Mouse (Mus musculus) liver, postnatal 0 days (tissue): ENCODE data around the gene Ppp1r15b. TPM values are rescaled to one million over a fixed set of nuclear protein-coding genes. Genes with fewer than 3 reads are reported as not detected.

Experiments used
- ATAC-seq: fragments of 200-750 bp; cut with Nextera tagmentation; 2 replicates; pipeline ENCODE4 v1.8.0; 2017; ENCODE audit warnings: mild to moderate bottlenecking, moderate library complexity
- DNase-seq: peaks from one replicate; pipeline ENCODE4 v3.0.0-alpha.2; 2016
- H3K27ac ChIP-seq: fragments of 300-500 bp; sonication (generic); 2 replicates; pipeline ENCODE4 v1.5.1; 2014; ENCODE audit warnings: antibody characterized with exemption, moderate library complexity, mild to moderate bottlenecking, low read depth
- H3K27me3 ChIP-seq: fragments of 300-500 bp; sonication (generic); 2 replicates; pipeline ENCODE4 v1.6.1; 2014; ENCODE audit warnings: low read length, control low read depth, mixed read lengths; ENCODE audit not compliant: insufficient read depth
- H3K36me3 ChIP-seq: fragments of 300-500 bp; sonication (generic); replicated peaks from 2 replicates; pipeline ENCODE4 v1.6.1; 2014; ENCODE audit warnings: mild to moderate bottlenecking, control low read depth, low read length, moderate library complexity, mixed read lengths; ENCODE audit not compliant: insufficient read depth
- H3K4me1 ChIP-seq: fragments of 300-500 bp; sonication (generic); 2 replicates; pipeline ENCODE4 v1.6.1; 2014; ENCODE audit warnings: antibody characterized with exemption, mild to moderate bottlenecking, control low read depth; ENCODE audit not compliant: insufficient read depth
- H3K4me2 ChIP-seq: fragments of 300-500 bp; sonication (generic); 2 replicates; pipeline ENCODE4 v1.6.1; 2014; ENCODE audit warnings: low read depth, mild to moderate bottlenecking, low read length, moderate library complexity, mixed read lengths
- H3K4me3 ChIP-seq: fragments of 300-500 bp; sonication (generic); 2 replicates; pipeline ENCODE4 v1.5.1; 2014; ENCODE audit warnings: low read depth, low read length
- H3K9ac ChIP-seq: fragments of 300-500 bp; sonication (generic); replicated peaks from 2 replicates; pipeline ENCODE4 v1.6.1; 2014; ENCODE audit warnings: mild to moderate bottlenecking, moderate library complexity
- H3K9me3 ChIP-seq: fragments of 300-500 bp; sonication (generic); 2 replicates; pipeline ENCODE4 v1.6.1; 2016; ENCODE audit warnings: mild to moderate bottlenecking, control low read depth, low read length, mixed read lengths
- CTCF ChIP-seq: sonication (generic); IDR thresholded peaks from 2 replicates; pipeline ENCODE4 v1.5.1; 2016; ENCODE audit warnings: antibody characterized with exemption, low read depth
- EP300 ChIP-seq: IDR thresholded peaks from 2 replicates; pipeline ENCODE4 v1.6.1; 2016; ENCODE audit warnings: antibody characterized with exemption, low read depth, mild to moderate bottlenecking
- whole genome bisulfite sequencing: fragments of 180-500 bp; shearing (Covaris S2); extraction: QIAGEN DNeasy Blood & Tissue Kit; methylation state at CpG from one replicate; pipeline ENCODE4 v1.1.7; 2014; ENCODE audit not compliant: insufficient replicate concordance; 5-methylcytosine and 5-hydroxymethylcytosine counted together
- polyA plus RNA-seq: library from polyadenylated mRNA; unstranded; fragments of >200 nt; fragmentation: Nextera tagmentation; extraction: Ambion mirVana; gene quantifications from 2 replicates; pipeline ENCODE4 v1.2.1, GENCODE M21; 2015

Gene Ppp1r15b
- polyA plus RNA-seq, 1 experiment from 2014 or later = 27.0 TPM

- no peak for TF ChIP-seq EP300
- no peak for TF ChIP-seq CTCF
- H3K36me3 ChIP-seq = no peaks in the 10 kb centered on the region
- no peak for DNase-seq
- H3K4me3 ChIP-seq = no peak overlapping the region
- peaks cover under 1% of the 10 kb centered on the region; the same call in 1 of the 2 replicates for H3K4me1 ChIP-seq
- H3K9ac ChIP-seq = no peak overlapping the region
- H3K27ac ChIP-seq = no peak overlapping the region
- no peaks in the 10 kb centered on the region for H3K9me3 ChIP-seq
- ATAC-seq = no peak
- no peak overlapping the region for H3K4me2 ChIP-seq
- H3K27me3 ChIP-seq = peaks cover 17% of the 10 kb centered on the region
- WGBS = 68% methylated on average over 8 of the region's 8 CpGs
These were observed 39.3 kb downstream of the Ppp1r15b start for GRCm38 (mm10) chr1:133170196-133170595.

- Histone ChIP-seq H3K9me3 (no peaks in the 10 kb centered on the region), H3K27me3 (peaks cover 11% of the 10 kb centered on the region), H3K4me1 (no peaks in the 10 kb centered on the region), H3K4me2 (no peak overlapping the region), H3K4me3 (no peak overlapping the region), H3K36me3 (no peaks in the 10 kb centered on the region), H3K9ac (no peak overlapping the region), H3K27ac (no peak overlapping the region)
- ATAC-seq = no peak
- 76% methylated on average over 9 of the region's 9 CpGs for WGBS
- DNase-seq = no peak
- no peak for TF ChIP-seq EP300
- TF ChIP-seq CTCF = no peak
These were observed 40.4 kb downstream of the Ppp1r15b start for GRCm38 (mm10) chr1:133171357-133171756.

GRCm38 (mm10) chr1:133175150-133175549 lies 44.2 kb downstream of the Ppp1r15b start:
- no peak overlapping the region for H3K4me2 ChIP-seq
- no peaks in the 10 kb centered on the region for H3K4me1 ChIP-seq
- no peaks in the 10 kb centered on the region for H3K9me3 ChIP-seq
- no peak overlapping the region for H3K9ac ChIP-seq
- TF ChIP-seq CTCF = no peak
- TF ChIP-seq EP300 = no peak
- 53% methylated on average over 6 of the region's 6 CpGs for WGBS
- no peak overlapping the region for H3K27ac ChIP-seq
- no peaks in the 10 kb centered on the region for H3K36me3 ChIP-seq
- DNase-seq (no peak), ATAC-seq (no peak)
- H3K27me3 ChIP-seq = peaks cover 5% of the 10 kb centered on the region; the same call in 1 of the 2 replicates
- no peak overlapping the region for H3K4me3 ChIP-seq

GRCm38 (mm10) chr1:133177480-133178172 lies 46.7 kb downstream of the Ppp1r15b start:
- Histone ChIP-seq H3K27me3 (peaks cover 19% of the 10 kb centered on the region), H3K4me3 (no peak overlapping the region), H3K4me2 (no peak overlapping the region), H3K9me3 (no peaks in the 10 kb centered on the region), H3K4me1 (peaks cover 5% of the 10 kb centered on the region; the same call in 1 of the 2 replicates), H3K27ac (no peak overlapping the region), H3K9ac (no peak overlapping the region), H3K36me3 (no peaks in the 10 kb centered on the region)
- DNase-seq = peak; percentile 63
- peak; percentile 48; the same call in 1 of the 2 replicates for ATAC-seq
- 40% methylated on average over 8 of the region's 8 CpGs for WGBS
- no peak for TF ChIP-seq EP300
- TF ChIP-seq CTCF = peak; percentile 94

GRCm38 (mm10) chr1:133178732-133179440 lies 47.9 kb downstream of the Ppp1r15b start:
- Histone ChIP-seq H3K36me3 (no peaks in the 10 kb centered on the region), H3K4me1 (peaks cover 5% of the 10 kb centered on the region; the same call in 1 of the 2 replicates), H3K4me3 (no peak overlapping the region), H3K9me3 (no peaks in the 10 kb centered on the region), H3K27me3 (peaks cover 27% of the 10 kb centered on the region), H3K4me2 (no peak overlapping the region), H3K9ac (no peak overlapping the region), H3K27ac (no peak overlapping the region)
- TF ChIP-seq CTCF = no peak
- TF ChIP-seq EP300 = no peak
- 69% methylated on average over 11 of the region's 11 CpGs for WGBS
- ATAC-seq (no peak), DNase-seq (no peak)
